Mouse (Mus musculus) heart, embryonic 16.5 days (tissue): Measurements from ENCODE around the gene Ccin. TPM values are rescaled to one million over a fixed set of nuclear protein-coding genes. Genes with fewer than 3 reads are reported as not detected.

ENCODE experiments used
- ATAC-seq: fragments of 200-750 bp; cut with Nextera tagmentation; replicated peaks from 2 replicates; pipeline ENCODE4 v1.8.0; 2017; ENCODE audit warnings: moderate number of reproducible peaks; ENCODE audit not compliant: insufficient read depth, low FRiP score; ENCODE audit errors: extremely low read depth
- H3K27ac ChIP-seq: fragments of 300-500 bp; sonication (generic); 2 replicates; pipeline ENCODE4 v1.5.1; 2014; ENCODE audit warnings: mild to moderate bottlenecking, low read length, control low read depth, moderate library complexity
- H3K27me3 ChIP-seq: fragments of 300-500 bp; sonication (generic); 2 replicates; pipeline ENCODE4 v1.6.1; 2014; ENCODE audit warnings: low read length, mixed read lengths; ENCODE audit not compliant: control insufficient read depth, insufficient read depth
- H3K36me3 ChIP-seq: fragments of 300-500 bp; sonication (generic); 2 replicates; pipeline ENCODE4 v1.6.1; 2014; ENCODE audit not compliant: control insufficient read depth, insufficient read depth
- H3K4me1 ChIP-seq: fragments of 300-500 bp; sonication (generic); 2 replicates; pipeline ENCODE4 v1.6.1; 2014; ENCODE audit warnings: low read length, mixed read lengths; ENCODE audit not compliant: control insufficient read depth, insufficient read depth
- H3K4me2 ChIP-seq: fragments of 300-500 bp; sonication (generic); 2 replicates; pipeline ENCODE4 v1.6.1; 2014; ENCODE audit warnings: low read depth, mild to moderate bottlenecking, control low read depth, low read length
- H3K4me3 ChIP-seq: fragments of 300-500 bp; sonication (generic); 2 replicates; pipeline ENCODE4 v1.5.1; 2014; ENCODE audit warnings: mild to moderate bottlenecking, control low read depth, low read length
- H3K9ac ChIP-seq: fragments of 300-500 bp; sonication (generic); 2 replicates; pipeline ENCODE4 v1.6.1; 2014; ENCODE audit warnings: low read length, control low read depth
- H3K9me3 ChIP-seq: fragments of 300-500 bp; sonication (generic); replicated peaks from 2 replicates; pipeline ENCODE4 v1.6.1; 2016; ENCODE audit warnings: low read length; ENCODE audit not compliant: control insufficient read depth
- WGBS: fragments of 180-500 bp; shearing (Covaris S2); extraction: QIAGEN DNeasy Blood & Tissue Kit; methylation state at CpG from one replicate; pipeline ENCODE4 v1.1.7; 2014; 5-methylcytosine and 5-hydroxymethylcytosine counted together
- polyA plus RNA-seq: library from polyadenylated mRNA; unstranded; fragments of >200 nt; fragmentation: Nextera tagmentation; extraction: Ambion mirVana; gene quantifications from 2 replicates; pipeline ENCODE4 v1.2.1, GENCODE M21; 2015

Gene Ccin
- polyA plus RNA-seq, 1 experiment from 2014 or later: not detected

GRCm38 (mm10) chr4:43959523-43960179, 23.6 kb upstream of the Ccin start:
- Histone ChIP-seq H3K4me1 (peaks cover 21% of the 10 kb centered on the region), H3K27me3 (no peaks in the 10 kb centered on the region), H3K4me2 (peak overlapping the region; percentile 95), H3K36me3 (no peaks in the 10 kb centered on the region), H3K9me3 (no peaks in the 10 kb centered on the region), H3K27ac (no peak overlapping the region), H3K4me3 (peak overlapping the region; percentile 11; the same call in 1 of the 2 replicates), H3K9ac (peak overlapping the region; percentile 30)
- ATAC-seq: no peak
- WGBS: 49% methylated on average over 9 of the region's 9 CpGs

- peaks cover 22% of the 10 kb centered on the region for H3K4me1 ChIP-seq
- H3K4me2 ChIP-seq: peak overlapping the region; percentile 95
- no peaks in the 10 kb centered on the region for H3K27me3 ChIP-seq
- H3K9me3 ChIP-seq: no peaks in the 10 kb centered on the region
- H3K27ac ChIP-seq: no peak overlapping the region
- H3K4me3 ChIP-seq: no peak overlapping the region
- 68% methylated on average over 6 of the region's 6 CpGs for WGBS
- H3K36me3 ChIP-seq: no peaks in the 10 kb centered on the region
- no peak overlapping the region for H3K9ac ChIP-seq
- no peak for ATAC-seq
These were observed 23.1 kb upstream of the Ccin start for GRCm38 (mm10) chr4:43960207-43960606.

DNA sequence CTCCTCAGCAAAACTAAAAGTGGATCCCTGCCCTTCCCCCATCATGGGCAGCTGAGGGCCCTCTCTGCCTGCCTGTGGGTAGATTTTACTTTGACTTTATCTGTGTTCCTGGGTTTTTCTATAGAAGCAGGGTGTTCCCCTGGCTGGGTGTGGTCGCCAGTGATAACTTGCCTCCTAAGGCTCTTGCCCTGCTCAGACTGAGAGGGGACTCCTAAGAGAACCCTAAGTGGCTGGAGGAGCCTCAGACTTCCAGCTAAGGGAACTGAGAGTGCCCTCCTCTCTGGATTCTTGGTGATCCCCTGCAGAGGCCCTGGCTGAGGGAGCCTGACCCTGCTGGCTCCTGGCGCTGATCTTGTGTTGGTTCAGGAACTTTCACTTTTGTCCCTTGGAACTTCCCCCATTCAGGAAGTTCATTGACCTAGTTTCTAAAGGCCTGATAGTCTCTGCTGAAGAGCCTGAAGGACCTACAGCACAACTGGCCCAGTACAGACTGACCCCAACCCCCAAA, 18.9 kb upstream of the Ccin start:
- no peak for ATAC-seq
- Histone ChIP-seq H3K4me3 (no peak overlapping the region), H3K4me1 (peaks cover 22% of the 10 kb centered on the region), H3K27me3 (no peaks in the 10 kb centered on the region), H3K27ac (no peak overlapping the region), H3K9ac (0 out of 2 replicates have a peak overlapping the region, but pooled peaks have one; percentile 3), H3K36me3 (no peaks in the 10 kb centered on the region), H3K9me3 (no peaks in the 10 kb centered on the region), H3K4me2 (no peak overlapping the region)
- 24% methylated on average over 2 of the region's 2 CpGs for WGBS

DNA sequence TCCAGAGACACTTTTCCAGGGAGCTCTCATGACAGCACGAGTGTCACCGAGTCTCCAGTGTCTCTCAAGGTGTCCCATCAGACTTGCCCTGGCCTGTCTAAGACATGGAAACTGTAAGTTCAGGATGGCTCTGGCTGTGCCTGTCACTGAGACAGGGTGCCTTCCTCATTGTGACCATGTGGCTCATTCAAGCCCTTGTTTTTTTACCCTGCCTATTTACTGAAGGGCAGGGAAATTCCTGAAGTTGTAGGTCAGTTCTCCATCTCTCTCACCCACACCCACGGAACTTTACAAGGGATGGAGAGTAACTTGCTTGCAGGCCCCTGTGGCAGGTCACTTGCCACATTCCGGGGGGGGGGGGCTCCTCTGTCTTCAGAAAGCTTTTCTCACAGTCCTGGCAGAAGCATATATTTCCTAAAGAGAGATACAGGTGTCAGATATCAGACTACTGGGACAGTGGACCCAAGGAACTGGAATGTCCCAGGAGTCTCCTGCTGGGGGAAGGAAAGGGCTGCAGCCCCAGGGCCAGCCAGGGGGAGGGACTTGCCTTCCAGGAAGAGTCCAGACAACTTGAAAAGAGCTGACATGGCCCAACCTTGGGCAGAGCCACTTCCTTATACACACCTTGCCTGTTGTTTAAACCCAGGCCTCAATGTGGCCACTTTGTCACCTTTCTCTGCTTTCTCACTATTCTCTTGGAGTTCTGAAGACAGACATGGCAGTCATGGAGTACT, 18.2 kb upstream of the Ccin start:
- no peak overlapping the region for H3K4me3 ChIP-seq
- no peaks in the 10 kb centered on the region for H3K9me3 ChIP-seq
- H3K4me1 ChIP-seq: peaks cover 21% of the 10 kb centered on the region
- WGBS: 42% methylated on average over 4 of the region's 4 CpGs
- no peaks in the 10 kb centered on the region for H3K27me3 ChIP-seq
- H3K36me3 ChIP-seq: no peaks in the 10 kb centered on the region
- no peak overlapping the region for H3K4me2 ChIP-seq
- H3K9ac ChIP-seq: no peak overlapping the region
- no peak overlapping the region for H3K27ac ChIP-seq
- ATAC-seq: no peak

DNA sequence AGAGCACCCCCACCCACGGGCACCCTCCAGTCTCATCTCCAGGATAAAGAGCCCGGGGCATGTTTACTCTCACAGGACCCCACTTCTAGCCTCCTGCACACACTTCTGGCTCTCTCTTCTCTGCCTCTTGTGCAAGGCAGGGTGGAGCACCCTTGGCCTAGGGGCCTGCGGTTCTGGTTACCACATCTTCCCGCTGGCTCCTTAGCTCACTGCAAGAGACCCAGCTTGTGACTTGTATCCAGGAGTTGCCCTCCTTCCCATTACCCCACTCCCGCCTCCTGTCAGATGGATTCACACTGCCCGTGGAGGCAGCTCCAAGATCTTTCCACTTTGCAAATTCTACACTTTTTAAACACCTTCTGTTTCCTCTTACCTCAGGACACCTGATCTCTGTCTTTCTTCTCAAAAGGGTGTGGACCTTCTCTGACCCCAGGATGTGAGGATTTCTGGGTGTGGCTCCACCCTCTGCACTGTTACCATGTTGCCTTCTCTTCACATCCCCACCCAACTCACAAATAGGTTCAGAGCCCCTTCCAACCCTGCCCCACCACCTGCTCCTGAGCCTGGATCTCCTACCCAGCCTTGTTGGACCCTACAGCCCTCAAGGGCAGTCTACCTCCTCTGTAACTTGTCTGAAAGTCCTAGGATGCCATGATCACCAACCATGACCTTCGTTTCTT, 17.3 kb upstream of the Ccin start:
- Histone ChIP-seq H3K27ac (no peak overlapping the region), H3K9ac (no peak overlapping the region), H3K9me3 (no peaks in the 10 kb centered on the region), H3K36me3 (no peaks in the 10 kb centered on the region), H3K27me3 (no peaks in the 10 kb centered on the region), H3K4me3 (no peak overlapping the region), H3K4me1 (peaks cover 21% of the 10 kb centered on the region), H3K4me2 (no peak overlapping the region)
- no peak for ATAC-seq
- WGBS: 85% methylated on average over 7 of the region's 7 CpGs

DNA sequence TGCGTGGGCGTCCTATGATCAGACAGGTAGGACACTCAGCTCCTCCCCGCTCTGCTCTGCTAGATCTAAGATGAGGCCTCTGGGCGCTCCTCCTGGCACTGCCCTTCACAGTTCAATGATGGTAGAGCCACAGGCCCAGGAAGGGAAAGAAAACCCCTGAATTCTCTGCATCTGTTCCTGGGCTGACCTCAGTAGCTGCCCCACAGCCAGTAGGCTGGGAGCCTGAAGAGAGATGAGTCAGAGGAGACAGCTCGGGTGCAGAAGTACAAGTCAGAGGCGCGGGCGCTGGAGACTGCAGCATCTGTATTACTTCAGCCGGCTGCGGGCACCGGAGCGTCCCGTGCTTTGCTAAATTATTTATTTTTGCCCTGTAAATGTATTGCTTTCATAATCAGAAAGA, 14.6 kb upstream of the Ccin start:
- Histone ChIP-seq H3K27me3 (no peaks in the 10 kb centered on the region), H3K9me3 (no peaks in the 10 kb centered on the region), H3K4me2 (no peak overlapping the region), H3K4me3 (no peak overlapping the region), H3K27ac (peak overlapping the region; percentile 32), H3K9ac (no peak overlapping the region), H3K4me1 (peaks cover 37% of the 10 kb centered on the region), H3K36me3 (no peaks in the 10 kb centered on the region)
- 58% methylated on average over 13 of the region's 13 CpGs for WGBS
- ATAC-seq: no peak

DNA sequence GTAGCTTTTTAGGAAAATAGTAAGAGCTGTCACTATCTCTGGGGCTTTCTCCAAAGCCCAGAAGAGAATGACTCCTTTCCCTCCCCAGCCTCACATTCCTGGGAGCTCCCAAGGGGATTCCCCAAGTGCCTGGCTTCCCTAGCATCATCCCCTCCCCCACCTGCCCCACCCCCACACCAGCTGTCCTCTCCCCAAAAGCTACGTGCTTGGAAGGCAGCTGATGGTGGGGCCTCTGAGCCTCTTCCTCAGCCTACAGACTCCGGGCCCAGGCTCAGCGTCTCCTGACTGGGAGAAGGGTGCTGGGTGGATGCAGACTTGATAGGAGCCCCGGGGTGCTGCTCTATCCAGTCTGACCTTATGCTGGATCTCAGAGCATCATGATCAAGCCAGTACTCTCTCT, 13.9 kb upstream of the Ccin start:
- 24% methylated on average over 4 of the region's 4 CpGs for WGBS
- Histone ChIP-seq H3K27ac (no peak overlapping the region), H3K4me3 (no peak overlapping the region), H3K9me3 (no peaks in the 10 kb centered on the region), H3K27me3 (no peaks in the 10 kb centered on the region), H3K36me3 (no peaks in the 10 kb centered on the region), H3K4me1 (peaks cover 33% of the 10 kb centered on the region), H3K9ac (no peak overlapping the region), H3K4me2 (no peak overlapping the region)
- ATAC-seq: no peak

- peaks cover 25% of the 10 kb centered on the region for H3K4me1 ChIP-seq
- no peak overlapping the region for H3K4me2 ChIP-seq
- no peaks in the 10 kb centered on the region for H3K27me3 ChIP-seq
- no peak overlapping the region for H3K9ac ChIP-seq
- no peak for ATAC-seq
- no peaks in the 10 kb centered on the region for H3K9me3 ChIP-seq
- no peak overlapping the region for H3K4me3 ChIP-seq
- no peak overlapping the region for H3K27ac ChIP-seq
- 87% methylated on average over 20 of the region's 20 CpGs for WGBS
- no peaks in the 10 kb centered on the region for H3K36me3 ChIP-seq
These were observed 12.6 kb upstream of the Ccin start for GRCm38 (mm10) chr4:43970393-43971330.
